Mouse (Mus musculus): ENCODE data around the gene Gm12394. TPM values are rescaled to one million over a fixed set of nuclear protein-coding genes. Genes with fewer than 3 reads are reported as not detected.
"Not testable (repeated sequence)": the region's sequence is repeated elsewhere in the genome, so short reads cannot be mapped to it uniquely, and the experiment has no call there.

Gm12394 gene
- total RNA-seq, 2 experiments from 2014 or later: 0.64 to 0.80 TPM

GRCm38 (mm10) chr4:42867390-42867789 lies 10.8 kb upstream of the Gm12394 start:
- no peak for DNase-seq (ENCODE audit: extremely low spot score in 1 of 2, low spot score in 1 of 2)

GRCm38 (mm10) chr4:42863487-42863886 lies 6.9 kb upstream of the Gm12394 start:
- DNase-seq (ENCODE audit: extremely low spot score in 1 of 2, low spot score in 1 of 2): not testable (repeated sequence)

- not testable (repeated sequence) for DNase-seq (ENCODE audit: extremely low spot score in 1 of 2, low spot score in 1 of 2)
Observed at GRCm38 (mm10) chr4:42860483-42860882, 3.9 kb upstream of the Gm12394 start.

GRCm38 (mm10) chr4:42853788-42854187 lies 2.8 kb downstream of the Gm12394 start, which contains the start of gene Fam205a1:
TSS of gene Fam205a1 (minus strand) at chr4:42853888.
- DNase-seq (ENCODE audit: extremely low spot score in 1 of 2, low spot score in 1 of 2): not testable (repeated sequence)

- not testable (repeated sequence) for DNase-seq (ENCODE audit: extremely low spot score in 1 of 2, low spot score in 1 of 2)
Observed at GRCm38 (mm10) chr4:42773893-42774292, 82.7 kb downstream of the Gm12394 start, which contains the start of gene Ccl21a. TSS of gene Ccl21a (minus strand) at chr4:42773993.

GRCm38 (mm10) chr4:42756477-42756876 lies 100.1 kb downstream of the Gm12394 start, which contains the start of gene Ccl19:
TSS of gene Ccl19 (minus strand) at chr4:42756577.
- not testable (repeated sequence) for DNase-seq (ENCODE audit: extremely low spot score in 1 of 2, low spot score in 1 of 2)

GRCm38 (mm10) chr4:42735245-42735644 lies 121.3 kb downstream of the Gm12394 start, which contains the start of gene 4930578G10Rik:
TSS of gene 4930578G10Rik (plus strand) at chr4:42735545.
- not testable (repeated sequence) for DNase-seq (ENCODE audit: extremely low spot score in 1 of 2, low spot score in 1 of 2)

Other genes with a start within 250 kb of the Gm12394 start
- not detected for gene Gm10591, start 244.6 kb downstream of the Gm12394 start, total RNA-seq (2021)
- 10 to 100 TPM; 12.3 to 13.7 TPM for gene Gm2564, start 227.1 kb downstream of the Gm12394 start, total RNA-seq (2021)
- gene Ccl27b, start 201.5 kb downstream of the Gm12394 start, total RNA-seq (2021): 1 to 10 TPM in 1 of 2 experiments, not detected in 1; 6.1 TPM
- gene Il11ra2, start 194.9 kb downstream of the Gm12394 start, total RNA-seq (2021): under 1 TPM in 1 of 2 experiments, not detected in 1; 0.47 TPM
- gene 4930578G10Rik, start 121.2 kb downstream of the Gm12394 start, total RNA-seq (2021): 1 to 10 TPM in 1 of 2 experiments, under 1 TPM in 1; 0.49 to 2.7 TPM
- gene Ccl19, start 100.2 kb downstream of the Gm12394 start, total RNA-seq (2021): under 1 TPM in 1 of 2 experiments, not detected in 1; 0.86 TPM
- gene Ccl21a, start 82.8 kb downstream of the Gm12394 start, total RNA-seq (2021): not detected
- under 1 TPM; 0.12 to 0.20 TPM for gene Fam205a1, start 2.9 kb downstream of the Gm12394 start, total RNA-seq (2021)
- under 1 TPM; 0.64 to 0.87 TPM for gene Fam205c, start 17.5 kb upstream of the Gm12394 start, total RNA-seq (2021)
- gene Phf24, start 59.9 kb upstream of the Gm12394 start, total RNA-seq (2021): 100 to 1,000 TPM; 137 to 149 TPM
- 100 to 1,000 TPM; 208 to 224 TPM for gene Dnajb5, start 93.0 kb upstream of the Gm12394 start, total RNA-seq (2021)
- gene 1700022I11Rik, start 112.8 kb upstream of the Gm12394 start, total RNA-seq (2021): not detected
- gene Vcp, start 143.7 kb upstream of the Gm12394 start, total RNA-seq (2021): 100 to 1,000 TPM; 191 to 201 TPM
- gene Fancg, start 153.7 kb upstream of the Gm12394 start, total RNA-seq (2021): 1 to 10 TPM; 7.7 to 8.7 TPM
- 10 to 100 TPM; 33.9 TPM for gene Pigo, start 169.0 kb upstream of the Gm12394 start, total RNA-seq (2021)
- gene Stoml2, start 174.9 kb upstream of the Gm12394 start, total RNA-seq (2021): 100 to 1,000 TPM in 1 of 2 experiments, 10 to 100 TPM in 1; 85.6 to 108 TPM
- gene Fam214b, start 189.4 kb upstream of the Gm12394 start, total RNA-seq (2021): 10 to 100 TPM; 32.9 to 37.7 TPM
- gene Unc13b, start 202.2 kb upstream of the Gm12394 start, total RNA-seq (2021): 10 to 100 TPM; 32.7 to 49.6 TPM

All from layer of hippocampus, postnatal 25 days (tissue).